Mouse (Mus musculus) colon, adult 2 months (tissue): ENCODE data around the gene Acadvl. TPM values are rescaled to one million over a fixed set of nuclear protein-coding genes. Genes with fewer than 3 reads are reported as not detected.

Experiments used
- polyA plus RNA-seq: library from polyadenylated mRNA; depleted of rRNA; stranded (reverse); fragments of >200 nt; gene quantifications from 2 replicates; pipeline ENCODE4 v1.2.3, GENCODE M21; 2012; rRNA removed

The Acadvl gene
- 106 and 112 TPM in 2 replicates for polyA plus RNA-seq

DNA sequence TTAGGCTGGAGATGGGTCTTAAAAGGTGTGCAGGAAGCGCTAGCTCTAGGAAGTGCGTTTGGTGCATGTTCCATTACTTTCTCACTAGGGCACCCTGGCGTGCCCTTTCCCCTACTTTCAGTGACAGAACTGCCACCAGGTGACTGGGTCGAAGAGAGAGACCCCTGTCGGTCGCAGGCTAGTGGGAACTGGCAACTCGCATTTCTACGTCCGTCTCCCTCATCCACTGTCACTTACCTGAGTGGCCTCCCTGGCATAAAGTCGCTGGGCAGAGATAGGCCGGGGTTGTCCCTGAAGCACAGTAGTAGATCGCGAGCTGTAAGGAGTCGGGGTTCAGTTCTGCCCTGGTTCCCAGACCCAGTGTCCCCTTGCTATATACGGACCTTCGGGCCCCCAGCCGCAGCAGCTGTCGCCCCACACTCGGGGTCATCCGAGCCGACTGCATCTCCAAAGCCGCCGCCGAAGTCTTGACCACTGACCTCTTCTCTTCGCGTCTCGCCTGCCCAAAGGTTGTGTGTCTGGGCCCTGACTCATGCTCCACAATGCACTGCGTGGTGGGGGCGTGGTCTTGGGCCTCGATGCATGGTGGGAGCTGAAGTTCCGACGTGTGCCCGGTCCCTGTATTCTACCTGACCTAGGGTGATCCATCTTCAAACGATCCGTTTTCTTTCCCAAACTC, at the start of gene Acadvl:
Gene Acadvl, minus strand, starts transcription at position 532 of the 679 bp plus-strand sequence.

GRCm38 (mm10) chr11:70053898-70054570, 38.8 kb upstream of the Acadvl start, which contains the start of gene Asgr1:
Gene Asgr1, plus strand, starts transcription at chr11:70054085.

DNA sequence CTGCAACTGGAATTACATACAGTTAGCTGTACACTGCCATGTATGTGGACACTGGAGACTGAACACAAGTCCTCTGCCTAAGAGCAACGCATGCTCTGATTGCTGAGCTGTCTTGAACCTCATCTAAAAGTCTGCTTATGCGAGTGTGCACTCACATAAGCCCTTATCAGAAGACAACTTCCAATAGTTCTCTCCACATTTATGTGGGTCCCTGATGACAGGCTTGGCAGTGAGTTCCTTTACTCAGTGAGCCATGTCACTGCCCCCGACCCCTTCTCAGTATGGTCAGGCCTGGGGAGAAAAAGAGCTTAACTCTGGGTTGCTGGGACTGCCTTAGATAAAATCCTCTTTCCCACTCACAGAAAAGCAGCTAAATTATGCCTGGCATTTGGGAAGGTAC, 1.5 kb upstream of the Acadvl start, which contains the start of gene Dlg4:
Gene Dlg4, plus strand, starts transcription at position 274 of the 400 bp plus-strand sequence.

GRCm38 (mm10) chr11:70000396-70000898, 14.8 kb downstream of the Acadvl start, which contains the start of gene Dvl2:
Gene Dvl2, plus strand, starts transcription at chr11:70000595.

DNA sequence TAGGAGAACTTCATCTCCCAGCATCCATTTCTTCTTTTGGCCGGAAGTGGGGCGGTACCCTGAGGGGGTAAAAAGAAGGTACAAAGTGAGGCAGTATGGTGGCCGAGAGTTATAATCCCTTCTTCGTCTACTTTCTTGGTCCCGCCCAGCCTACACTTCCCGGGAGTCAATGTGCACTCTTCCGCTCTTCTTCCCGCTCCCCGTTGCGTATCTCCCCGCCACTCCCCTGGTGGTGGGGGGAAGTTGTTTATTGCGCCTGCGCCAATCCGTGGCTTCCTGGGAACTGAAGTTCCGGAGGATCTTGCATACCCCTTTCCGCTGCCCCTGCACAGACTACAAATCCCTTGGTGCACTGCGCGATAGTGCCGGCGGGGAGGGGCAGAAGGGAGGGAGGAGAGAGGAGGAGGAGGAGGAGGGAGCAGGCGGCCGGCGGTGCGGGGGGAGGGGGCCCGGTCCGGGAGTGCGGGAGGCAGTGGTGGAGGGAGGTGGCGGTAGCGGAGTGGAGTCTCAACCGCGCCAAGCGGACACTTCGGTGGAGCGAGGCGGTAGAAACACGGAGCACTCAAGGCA, 19.7 kb downstream of the Acadvl start, which contains the start of gene Phf23:
Gene Phf23, plus strand, starts transcription at position 387 of the 570 bp plus-strand sequence.

DNA sequence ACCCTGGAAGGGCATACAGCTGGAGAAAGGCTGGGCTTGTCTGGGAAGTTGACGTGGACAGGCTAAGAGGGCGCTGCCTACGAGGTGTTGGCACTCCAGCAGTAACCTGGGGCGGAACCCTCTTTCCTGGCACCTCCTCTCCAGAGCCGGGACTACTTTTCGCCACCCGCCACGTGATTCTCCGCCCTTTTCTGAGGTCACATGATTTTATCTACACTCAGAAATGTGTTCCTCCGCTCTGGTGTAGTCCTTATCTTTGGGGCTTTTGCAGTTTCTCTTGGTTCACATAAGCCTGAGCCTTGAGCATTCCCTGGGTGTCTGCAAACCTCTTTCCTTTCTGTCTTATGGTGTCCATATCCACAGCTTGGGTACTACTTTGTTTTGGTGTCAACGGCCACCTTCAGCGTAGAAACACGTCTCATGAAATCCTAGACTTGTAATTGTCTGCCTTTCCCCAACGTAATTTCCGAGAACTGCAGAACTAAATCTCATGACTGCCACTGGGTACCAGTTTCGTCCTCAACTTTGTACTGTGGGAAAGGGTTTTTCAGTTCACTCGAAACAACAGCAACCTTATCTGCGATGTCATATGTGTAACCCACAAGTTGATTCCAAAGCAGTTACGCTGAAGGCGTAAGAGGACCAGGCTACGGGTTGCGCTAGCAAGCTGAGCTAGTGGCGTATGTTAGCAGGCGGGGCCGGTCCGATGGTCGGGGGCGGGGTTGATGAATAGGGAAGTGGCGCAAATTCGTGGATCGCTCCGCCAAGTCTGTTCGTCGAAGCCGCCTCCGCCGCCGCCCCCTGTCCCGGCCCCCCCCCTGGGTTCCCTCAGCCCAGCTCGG, 24.1 kb downstream of the Acadvl start, which contains the start of gene Gabarap:
Gene Gabarap, plus strand, starts transcription at position 294 of the 842 bp plus-strand sequence.

DNA sequence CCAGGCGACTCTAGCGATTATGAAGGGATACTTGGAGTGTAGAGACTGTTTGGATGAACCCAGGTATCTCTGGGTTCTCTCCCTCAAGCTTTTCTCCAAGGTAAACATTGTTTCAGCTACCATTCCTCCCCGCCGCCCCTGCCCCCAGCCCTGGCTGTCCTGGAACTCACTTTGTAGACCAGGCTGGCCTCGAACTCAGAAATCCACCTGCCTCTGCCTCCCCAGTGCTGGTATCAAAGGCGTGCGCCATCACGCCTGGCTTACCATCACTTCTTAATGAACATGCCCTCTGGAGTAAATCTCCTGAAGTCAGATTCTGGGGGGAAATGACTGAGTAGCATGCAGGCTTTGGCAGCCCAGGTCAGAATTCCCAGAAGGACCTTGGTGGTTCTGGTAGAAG, 33.0 kb downstream of the Acadvl start, which contains the start of gene Elp5:
Gene Elp5, minus strand, starts transcription at position 293 of the 400 bp plus-strand sequence.

DNA sequence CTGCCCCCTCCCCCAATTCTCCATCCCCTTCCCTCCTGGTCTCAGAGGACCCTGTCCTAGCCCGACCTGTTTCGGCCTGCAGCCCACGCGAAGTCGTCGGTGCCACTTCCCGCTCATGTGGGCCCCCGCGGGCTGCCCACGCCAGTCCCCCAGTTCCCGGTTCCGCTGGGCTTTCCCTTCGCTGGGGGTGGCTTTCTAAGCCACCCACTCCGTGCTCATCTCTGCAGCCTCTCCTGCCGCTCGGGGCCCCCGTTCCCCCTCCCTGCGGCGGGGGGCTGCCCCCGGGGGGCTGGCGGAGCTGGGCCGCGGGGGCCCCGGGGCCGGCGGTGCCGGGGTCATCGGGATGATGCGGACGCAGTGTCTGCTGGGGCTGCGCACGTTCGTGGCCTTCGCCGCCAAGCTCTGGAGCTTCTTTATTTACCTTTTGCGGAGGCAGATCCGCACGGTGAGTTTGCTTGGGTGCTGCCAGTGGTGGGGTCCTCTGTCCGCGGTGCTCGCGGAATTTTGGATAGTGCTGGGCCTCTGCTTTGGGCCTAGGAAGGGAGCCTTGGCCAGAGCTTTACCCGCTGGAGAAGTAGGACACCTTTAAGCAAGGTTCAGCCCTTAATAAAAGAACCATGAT, 34.0 kb downstream of the Acadvl start, which contains the start of gene Ctdnep1:
Gene Ctdnep1, plus strand, starts transcription at position 16 of the 622 bp plus-strand sequence.

DNA sequence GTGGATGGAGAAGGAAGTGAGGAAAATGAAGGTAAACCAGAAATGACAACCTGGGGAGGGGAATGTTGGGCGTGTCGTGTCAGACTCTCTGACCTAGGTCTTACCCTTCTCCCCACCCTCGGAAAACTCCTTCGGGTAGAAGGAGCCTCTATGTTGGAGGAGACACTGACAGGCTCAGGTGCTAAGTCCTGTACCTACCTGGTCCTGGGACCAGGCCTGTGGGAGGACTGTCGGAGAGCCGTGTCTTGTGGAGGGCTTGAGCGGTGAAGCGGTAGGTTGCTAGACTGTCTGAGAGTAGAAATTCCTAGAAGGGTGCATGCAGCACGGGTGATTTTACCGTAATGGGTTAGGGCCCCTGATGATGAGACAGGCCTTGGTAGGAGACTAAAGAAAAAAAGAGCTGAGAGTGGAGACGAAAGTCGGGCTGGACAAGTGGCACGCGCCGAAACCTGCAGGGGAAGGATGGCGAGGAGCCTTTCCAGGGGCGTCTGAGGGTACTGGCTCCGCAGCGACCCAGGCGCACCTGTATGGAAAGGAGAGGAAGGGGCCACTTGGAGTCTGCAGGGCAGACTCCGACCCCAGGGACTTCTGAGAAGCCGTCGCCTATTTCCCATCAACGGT, 50.5 kb downstream of the Acadvl start, which contains the start of gene Cldn7:
Gene Cldn7, plus strand, starts transcription at position 130 of the 621 bp plus-strand sequence.

Other genes with a start within 250 kb of the Acadvl start
- gene Zbtb4, start 249.5 kb downstream of the Acadvl start, polyA plus RNA-seq, result 37.2 and 40.3 TPM in 2 replicates
- gene Chrnb1, start 219.5 kb downstream of the Acadvl start, polyA plus RNA-seq, result 5.7 and 8.7 TPM in 2 replicates
- gene Fgf11, start 213.6 kb downstream of the Acadvl start, polyA plus RNA-seq, result 6.4 and 6.9 TPM in 2 replicates
- 45.7 and 55.0 TPM in 2 replicates for gene Tmem102, start 209.8 kb downstream of the Acadvl start, polyA plus RNA-seq
- gene Gm39566, start 200.1 kb downstream of the Acadvl start, polyA plus RNA-seq, result not detected in 2 replicates
- gene Spem2, start 196.9 kb downstream of the Acadvl start, polyA plus RNA-seq, result not detected in 2 replicates
- gene Spem1, start 193.2 kb downstream of the Acadvl start, polyA plus RNA-seq, result 0.22 TPM in 1 of 2 replicates, not detected in the other
- gene Nlgn2, start 177.6 kb downstream of the Acadvl start, polyA plus RNA-seq, result 19.8 and 19.9 TPM in 2 replicates
- gene Tmem256, start 176.9 kb downstream of the Acadvl start, polyA plus RNA-seq, result 153 and 198 TPM in 2 replicates
- gene Plscr3, start 169.0 kb downstream of the Acadvl start, polyA plus RNA-seq, result 55.2 and 58.3 TPM in 2 replicates
- gene Tnk1, start 156.7 kb downstream of the Acadvl start, polyA plus RNA-seq, result 55.1 and 60.4 TPM in 2 replicates
- not detected in 2 replicates for gene Tmem95, start 137.4 kb downstream of the Acadvl start, polyA plus RNA-seq
- gene Kctd11, start 134.0 kb downstream of the Acadvl start, polyA plus RNA-seq, result 4.0 and 4.9 TPM in 2 replicates
- 6.5 and 6.7 TPM in 2 replicates for gene Acap1, start 119.9 kb downstream of the Acadvl start, polyA plus RNA-seq
- gene 2810408A11Rik, start 114.4 kb downstream of the Acadvl start, polyA plus RNA-seq, result 1.0 and 1.6 TPM in 2 replicates
- gene Neurl4, start 114.3 kb downstream of the Acadvl start, polyA plus RNA-seq, result 43.3 and 44.8 TPM in 2 replicates
- gene Gps2, start 101.5 kb downstream of the Acadvl start, polyA plus RNA-seq, result 75.4 and 99.4 TPM in 2 replicates
- gene Eif5a, start 93.5 kb downstream of the Acadvl start, polyA plus RNA-seq, result 270 and 293 TPM in 2 replicates
- 121 and 125 TPM in 2 replicates for gene Ybx2, start 79.6 kb downstream of the Acadvl start, polyA plus RNA-seq
- gene Slc2a4, start 67.2 kb downstream of the Acadvl start, polyA plus RNA-seq, result 33.6 and 50.8 TPM in 2 replicates
- gene Cldn7, start 50.6 kb downstream of the Acadvl start, polyA plus RNA-seq, result 779 and 796 TPM in 2 replicates
- gene Ctdnep1, start 34.3 kb downstream of the Acadvl start, polyA plus RNA-seq, result 100 and 117 TPM in 2 replicates
- 38.7 and 48.9 TPM in 2 replicates for gene Elp5, start 32.9 kb downstream of the Acadvl start, polyA plus RNA-seq
- gene Gabarap, start 24.3 kb downstream of the Acadvl start, polyA plus RNA-seq, result 207 and 284 TPM in 2 replicates
- 12.3 and 13.5 TPM in 2 replicates for gene Phf23, start 19.6 kb downstream of the Acadvl start, polyA plus RNA-seq
- gene Dvl2, start 14.8 kb downstream of the Acadvl start, polyA plus RNA-seq, result 12.1 TPM in 2 replicates
- 12.2 and 16.0 TPM in 2 replicates for gene Dlg4, start 1.5 kb upstream of the Acadvl start, polyA plus RNA-seq
- gene Asgr1, start 38.7 kb upstream of the Acadvl start, polyA plus RNA-seq, result 0.22 and 0.60 TPM in 2 replicates
- gene Asgr2, start 77.2 kb upstream of the Acadvl start, polyA plus RNA-seq, result 0.52 TPM in 2 replicates
- gene Mgl2, start 114.9 kb upstream of the Acadvl start, polyA plus RNA-seq, result 2.6 and 4.0 TPM in 2 replicates
- 1.3 and 3.6 TPM in 2 replicates for gene Clec10a, start 140.8 kb upstream of the Acadvl start, polyA plus RNA-seq
- 19.0 and 22.8 TPM in 2 replicates for gene Slc16a11, start 197.3 kb upstream of the Acadvl start, polyA plus RNA-seq
- 7.2 and 11.0 TPM in 2 replicates for gene Slc16a13, start 205.7 kb upstream of the Acadvl start, polyA plus RNA-seq
- 2.0 and 2.7 TPM in 2 replicates for gene Bcl6b, start 214.4 kb upstream of the Acadvl start, polyA plus RNA-seq
- gene 0610010K14Rik, start 222.5 kb upstream of the Acadvl start, polyA plus RNA-seq, result 45.7 and 58.9 TPM in 2 replicates
- 5.9 and 6.5 TPM in 2 replicates for gene Gm21988, start 224.4 kb upstream of the Acadvl start, polyA plus RNA-seq
- gene Rnasek, start 224.4 kb upstream of the Acadvl start, polyA plus RNA-seq, result 146 and 189 TPM in 2 replicates
- 1.2 and 1.7 TPM in 2 replicates for gene Alox12, start 239.9 kb upstream of the Acadvl start, polyA plus RNA-seq